Mouse (Mus musculus): ENCODE data around the gene Tial1. TPM values are rescaled to one million over a fixed set of nuclear protein-coding genes. Genes with fewer than 3 reads are reported as not detected.

Gene Tial1
- polyA plus RNA-seq, 1 experiment from 2014 or later = 48.8 TPM

GRCm38 (mm10) chr7:128392972-128393314 lies 68.6 kb downstream of the Tial1 start:
- H3K4me3 ChIP-seq (ENCODE audit: low read depth, low read length) = no peak overlapping the region
- no peak for ATAC-seq (ENCODE audit: insufficient number of reproducible peaks, insufficient read depth, low FRiP score, low read depth)
- H3K27me3 ChIP-seq (ENCODE audit: control insufficient read depth, insufficient read depth, low read length) = no peaks in the 10 kb centered on the region
- H3K4me2 ChIP-seq (replicated peaks; ENCODE audit: low read depth, low read length) = no peak overlapping the region
- H3K9me3 ChIP-seq (ENCODE audit: control insufficient read depth, low read depth, low read length) = no peaks in the 10 kb centered on the region
- H3K4me1 ChIP-seq (ENCODE audit: control insufficient read depth, insufficient read depth, low read length) = peaks cover 23% of the 10 kb centered on the region
- no peak overlapping the region for H3K27ac ChIP-seq (ENCODE audit: low read length)
- no peak overlapping the region for H3K9ac ChIP-seq (replicated peaks; ENCODE audit: low read depth, low read length)
- 42% methylated on average over 5 of the region's 5 CpGs for WGBS
- no peaks in the 10 kb centered on the region for H3K36me3 ChIP-seq (ENCODE audit: control insufficient read depth, insufficient read depth, low read length)

GRCm38 (mm10) chr7:128392071-128392971 lies 69.2 kb downstream of the Tial1 start:
- H3K27ac ChIP-seq (ENCODE audit: low read length) = peak overlapping the region; percentile 7; the same call in 1 of the 2 replicates
- H3K36me3 ChIP-seq (ENCODE audit: control insufficient read depth, insufficient read depth, low read length) = no peaks in the 10 kb centered on the region
- 0 out of 2 replicates have a peak, but pooled peaks have one; percentile 12 for ATAC-seq (ENCODE audit: insufficient number of reproducible peaks, insufficient read depth, low FRiP score, low read depth)
- no peaks in the 10 kb centered on the region for H3K27me3 ChIP-seq (ENCODE audit: control insufficient read depth, insufficient read depth, low read length)
- no peak overlapping the region for H3K4me3 ChIP-seq (ENCODE audit: low read depth, low read length)
- H3K9me3 ChIP-seq (ENCODE audit: control insufficient read depth, low read depth, low read length) = no peaks in the 10 kb centered on the region
- H3K4me2 ChIP-seq (replicated peaks; ENCODE audit: low read depth, low read length) = no peak overlapping the region
- WGBS = 65% methylated on average over 18 of the region's 18 CpGs
- peaks cover 23% of the 10 kb centered on the region for H3K4me1 ChIP-seq (ENCODE audit: control insufficient read depth, insufficient read depth, low read length)
- no peak overlapping the region for H3K9ac ChIP-seq (replicated peaks; ENCODE audit: low read depth, low read length)

- no peak overlapping the region for H3K9ac ChIP-seq (replicated peaks; ENCODE audit: low read depth, low read length)
- H3K27ac ChIP-seq (ENCODE audit: low read length) = peak overlapping the region; percentile 7; the same call in 1 of the 2 replicates
- no peak overlapping the region for H3K4me2 ChIP-seq (replicated peaks; ENCODE audit: low read depth, low read length)
- H3K36me3 ChIP-seq (ENCODE audit: control insufficient read depth, insufficient read depth, low read length) = no peaks in the 10 kb centered on the region
- peaks cover 23% of the 10 kb centered on the region for H3K4me1 ChIP-seq (ENCODE audit: control insufficient read depth, insufficient read depth, low read length)
- WGBS = 32% methylated on average over 12 of the region's 12 CpGs
- H3K9me3 ChIP-seq (ENCODE audit: control insufficient read depth, low read depth, low read length) = no peaks in the 10 kb centered on the region
- no peak for ATAC-seq (ENCODE audit: insufficient number of reproducible peaks, insufficient read depth, low FRiP score, low read depth)
- H3K27me3 ChIP-seq (ENCODE audit: control insufficient read depth, insufficient read depth, low read length) = no peaks in the 10 kb centered on the region
- H3K4me3 ChIP-seq (ENCODE audit: low read depth, low read length) = no peak overlapping the region
Observed at GRCm38 (mm10) chr7:128391267-128392057, 70.1 kb downstream of the Tial1 start.

Small RNA genes within 50 kb of the gene (microRNA-seq; reads per million reads assigned to microRNA genes)
- not detected for gene Gm24365

Other genes starting within 250 kb of the Tial1 start
- gene Armc5, start 224.4 kb downstream of the Tial1 start, polyA plus RNA-seq (2014; fragmentation: Nextera tagmentation; extraction: Ambion mirVana) = 11.5 and 12.2 TPM in 2 replicates
- gene 9130023H24Rik, start 223.7 kb downstream of the Tial1 start, polyA plus RNA-seq (2014; fragmentation: Nextera tagmentation; extraction: Ambion mirVana) = 9.7 and 9.9 TPM in 2 replicates
- gene Tgfb1i1, start 214.9 kb downstream of the Tial1 start, polyA plus RNA-seq (2014; fragmentation: Nextera tagmentation; extraction: Ambion mirVana) = 203 and 205 TPM in 2 replicates
- gene Slc5a2, start 196.1 kb downstream of the Tial1 start, polyA plus RNA-seq (2014; fragmentation: Nextera tagmentation; extraction: Ambion mirVana) = 1.00 and 2.5 TPM in 2 replicates
- 36.8 and 42.8 TPM in 2 replicates for gene BC017158, start 163.5 kb downstream of the Tial1 start, polyA plus RNA-seq (2014; fragmentation: Nextera tagmentation; extraction: Ambion mirVana)
- gene Rgs10, start 43.0 kb downstream of the Tial1 start, polyA plus RNA-seq (2014; fragmentation: Nextera tagmentation; extraction: Ambion mirVana) = 32.6 TPM in 2 replicates
- 18.1 and 19.3 TPM in 2 replicates for gene Bag3, start 61.9 kb upstream of the Tial1 start, polyA plus RNA-seq (2014; fragmentation: Nextera tagmentation; extraction: Ambion mirVana)
- gene Inpp5f, start 149.6 kb upstream of the Tial1 start, polyA plus RNA-seq (2014; fragmentation: Nextera tagmentation; extraction: Ambion mirVana) = 33.9 and 38.6 TPM in 2 replicates